Mouse (Mus musculus): ENCODE data around the gene Ccr10. TPM values are rescaled to one million over a fixed set of nuclear protein-coding genes. Genes with fewer than 3 reads are reported as not detected.
A peak's percentile ranks its signal among the peaks of the same experiment; 100 is the strongest.

Gene Ccr10
- total and polyA plus RNA-seq, 3 experiments, result not detected

DNA sequence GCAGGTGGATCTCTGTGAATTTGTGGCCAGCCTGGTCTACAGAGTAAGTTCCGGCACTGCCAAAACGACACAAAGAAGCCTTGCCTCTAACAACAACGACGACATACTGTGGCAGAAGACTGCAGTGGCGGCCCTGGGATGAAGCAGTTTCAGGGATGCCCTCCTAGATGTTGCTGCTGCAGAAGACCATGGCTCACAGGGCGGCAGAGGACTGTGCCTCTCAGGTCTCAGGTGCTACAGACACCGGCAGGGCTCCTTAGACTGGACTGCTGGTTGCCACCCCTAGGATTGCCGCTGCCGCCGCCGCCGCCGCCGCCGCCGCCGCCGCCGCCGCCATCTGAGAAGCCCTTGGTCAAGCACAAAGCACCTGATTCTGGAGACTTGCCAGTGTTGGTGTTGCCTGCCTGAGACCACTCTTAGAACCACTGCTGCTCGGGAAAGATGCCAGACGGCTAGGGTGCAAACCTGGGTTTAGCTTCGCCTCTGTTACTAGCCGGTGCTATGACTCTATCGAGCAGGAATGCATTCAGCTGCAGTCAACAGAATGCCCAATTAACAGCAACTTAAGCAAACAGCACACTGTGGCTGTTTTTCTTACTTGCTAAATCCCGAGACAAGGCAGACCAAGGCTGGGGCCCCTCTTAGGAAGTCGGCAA lies 35.0 kb downstream of the Ccr10 start:
- H3K9ac ChIP-seq (ENCODE audit: control insufficient read depth, low read depth, low read length, poor library complexity, severe bottlenecking), result no peak overlapping the region

DNA sequence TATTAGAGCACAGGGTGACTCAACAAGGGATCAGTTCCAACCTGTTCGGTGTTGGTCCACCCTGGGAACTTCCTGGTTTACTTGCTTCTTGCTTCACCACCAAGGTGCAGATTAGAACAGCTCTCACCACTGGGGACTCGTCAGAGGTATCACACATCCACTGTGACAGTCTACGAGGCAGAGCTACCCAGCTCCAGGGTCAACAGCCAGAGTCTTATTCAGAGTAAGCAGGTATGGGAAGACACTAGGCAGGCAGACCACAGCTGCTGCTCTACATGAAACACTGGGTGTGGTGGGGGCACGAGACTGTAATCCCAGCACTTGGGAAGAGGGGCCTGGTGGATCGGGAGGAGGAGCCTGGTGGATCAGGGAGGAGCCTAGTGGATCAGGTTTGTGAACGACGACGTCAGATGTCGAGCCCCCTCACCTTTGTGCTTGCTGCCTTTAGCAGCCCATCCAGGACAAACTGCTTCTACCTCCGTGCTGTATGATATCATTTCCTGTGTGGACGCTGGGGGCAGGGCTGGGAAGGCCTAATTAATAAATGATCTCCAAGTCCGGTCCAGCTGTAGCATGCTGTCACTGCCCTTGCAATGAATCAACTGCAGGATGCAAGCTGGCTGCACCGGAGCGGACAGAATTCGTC lies 36.6 kb downstream of the Ccr10 start:
- Histone ChIP-seq H3K9me3 (replicated peaks; ENCODE audit: insufficient read depth, low read length) (no peaks in the 10 kb centered on the region), H3K4me3 (ENCODE audit: control insufficient read depth in 1 of 2, insufficient read depth in 1 of 2, low read depth in 2 of 2, low read length in 2 of 2) (peak overlapping the region; percentile 46 to 68), H3K27ac (ENCODE audit: control insufficient read depth, low read depth, low read length) (no peak overlapping the region), H3K27me3 (ENCODE audit: control insufficient read depth in 1 of 2, insufficient read depth in 2 of 2, low read length in 2 of 2) (peaks cover 0 to 6% of the 10 kb centered on the region in 2 experiments; a peak in 2 of 4 replicates), H3K79me2 (ENCODE audit: control insufficient read depth, insufficient read depth, low read length, poor library complexity) (no peaks in the 10 kb centered on the region), H3K36me3 (ENCODE audit: control insufficient read depth in 1 of 2, insufficient read depth in 2 of 2, low read length in 2 of 2) (no peaks in the 10 kb centered on the region), H3K9ac (ENCODE audit: control insufficient read depth, low read depth, low read length, poor library complexity, severe bottlenecking) (peak overlapping the region; percentile 35), H3K4me1 (ENCODE audit: control insufficient read depth in 1 of 2, insufficient read depth in 2 of 2, low read length in 2 of 2) (peaks cover 0 to 15% of the 10 kb centered on the region in 2 experiments; a peak in 1 of 4 replicates)
- DNase-seq (ENCODE audit: low read depth, low spot score), result peak; percentile 65
- TF ChIP-seq ELF1 (IDR thresholded peaks at IDR 0.05; ENCODE audit: low read depth, low read length) (peak; percentile 61; the same call in 1 of the 2 replicates), SMC3 (IDR thresholded peaks at IDR 0.05; ENCODE audit: low read depth, low read length) (no peak), ZMIZ1 (IDR thresholded peaks at IDR 0.05; ENCODE audit: low read depth, low read length) (no peak), MXI1 (IDR thresholded peaks at IDR 0.05; ENCODE audit: low read depth, low read length) (no peak), TBP (IDR thresholded peaks at IDR 0.05; ENCODE audit: low read depth, low read length) (no peak)

More for the DNA sequence above, 35.0 kb downstream of the Ccr10 start:
- Histone ChIP-seq H3K9me3 (replicated peaks; ENCODE audit: insufficient read depth, low read length) (no peaks in the 10 kb centered on the region), H3K79me2 (ENCODE audit: control insufficient read depth, insufficient read depth, low read length, poor library complexity) (no peaks in the 10 kb centered on the region), H3K27me3 (ENCODE audit: control insufficient read depth in 1 of 2, insufficient read depth in 2 of 2, low read length in 2 of 2) (peaks cover 0 to 6% of the 10 kb centered on the region in 2 experiments; a peak in 2 of 4 replicates), H3K36me3 (ENCODE audit: control insufficient read depth in 1 of 2, insufficient read depth in 2 of 2, low read length in 2 of 2) (no peaks in the 10 kb centered on the region), H3K4me3 (ENCODE audit: control insufficient read depth in 1 of 2, insufficient read depth in 1 of 2, low read depth in 2 of 2, low read length in 2 of 2) (no peak overlapping the region), H3K4me1 (ENCODE audit: control insufficient read depth in 1 of 2, insufficient read depth in 2 of 2, low read length in 2 of 2) (peaks cover 0 to 19% of the 10 kb centered on the region in 2 experiments; a peak in 1 of 4 replicates), H3K27ac (ENCODE audit: control insufficient read depth, low read depth, low read length) (no peak overlapping the region)
- no peak for TF ChIP-seq POLR2AphosphoS5 (IDR thresholded peaks at IDR 0.05; ENCODE audit: borderline replicate concordance, low read depth, low read length)
- no peak for TF ChIP-seq SMC3 (IDR thresholded peaks at IDR 0.05; ENCODE audit: low read depth, low read length)
- TF ChIP-seq USF1 (IDR thresholded peaks at IDR 0.05; ENCODE audit: low read depth, low read length), result no peak
- TF ChIP-seq ZC3H11A (IDR thresholded peaks at IDR 0.05; ENCODE audit: low read depth, low read length), result no peak
- no peak for TF ChIP-seq MAX (IDR thresholded peaks at IDR 0.05; ENCODE audit: low read length)
- TF ChIP-seq SIN3A (IDR thresholded peaks at IDR 0.05; ENCODE audit: low read length), result no peak
- no peak for TF ChIP-seq CTCF (IDR thresholded peaks at IDR 0.05 in 2 of 3, conservative IDR thresholded peaks at IDR 0.05 in 1 of 3; ENCODE audit: control insufficient read depth in 1 of 3, insufficient read depth in 1 of 3, low read depth in 2 of 3, low read length in 3 of 3, poor library complexity in 1 of 3, severe bottlenecking in 1 of 3)
- TF ChIP-seq NRF1 (IDR thresholded peaks at IDR 0.05; ENCODE audit: insufficient read depth, low read depth, low read length, poor library complexity, severe bottlenecking), result no peak
- TF ChIP-seq BHLHE40 (IDR thresholded peaks at IDR 0.05; ENCODE audit: borderline replicate concordance, low read depth, low read length), result no peak
- TF ChIP-seq USF2 (IDR thresholded peaks at IDR 0.05; ENCODE audit: borderline replicate concordance in 1 of 2, insufficient read depth in 1 of 2, low read depth in 1 of 2, low read length in 2 of 2), result no peak
- no peak for TF ChIP-seq UBTF (IDR thresholded peaks at IDR 0.05; ENCODE audit: borderline replicate concordance, insufficient read depth, low read depth, low read length)
- TF ChIP-seq RAD21 (IDR thresholded peaks at IDR 0.05; ENCODE audit: low read depth, low read length), result no peak
- DNase-seq (ENCODE audit: low read depth, low spot score), result no peak

Data from MEL (cell line).